Comparison of ENCODE assay signal across 29 mouse cellular contexts in genomic region chr13:108039375-108039774, GRCm38 (mm10). TPM values are rescaled to one million over a fixed set of nuclear protein-coding genes. Genes with fewer than 3 reads are reported as not detected.
DNase-seq lines count a peak whose midpoint lies in the region; ATAC-seq and TF ChIP-seq lines count a peak whose summit lies in the region.
"Had no signal": no experiment of that assay in that cellular context is flagged by ENCODE, and none has a peak within 500 bp of the region (broad histone marks: within the 10 kb centered on the region; RNA-seq: fewer than 3 reads in every experiment).

No protein-coding gene starts in this region.

- no peaks in the 10 kb centered on the region for H3K27me3 ChIP-seq in kidney, embryonic 14.5 days (ENCODE audit: control insufficient read depth, insufficient read depth, low read length)
- no peaks in the 10 kb centered on the region for H3K27me3 ChIP-seq in kidney, embryonic 15.5 days
- H3K27me3 ChIP-seq: limb, embryonic 13.5 days; liver, embryonic 12.5 days; megakaryocyte, embryonic 14.5 days; neural tube, embryonic 13.5 days; stomach, embryonic 15.5 days had no signal

- no peak for TF ChIP-seq CTCF in embryonic fibroblast, embryonic 13.5 days (IDR thresholded peaks at IDR 0.05; ENCODE audit: borderline replicate concordance, insufficient read depth, low read length)

- no peak overlapping the region for H3K27ac ChIP-seq in kidney, embryonic 14.5 days (ENCODE audit: low read depth, low read length)
- peak overlapping the region; percentile 36; the same call in 1 of the 2 replicates for H3K27ac ChIP-seq in embryonic fibroblast, embryonic 13.5 days (ENCODE audit: insufficient read depth, low read length)
- H3K27ac ChIP-seq in kidney, embryonic 15.5 days = 0 out of 2 replicates have a peak overlapping the region, but pooled peaks have one; percentile 14
- H3K27ac ChIP-seq: heart, adult 2 months; limb, embryonic 13.5 days; liver, embryonic 12.5 days; midbrain, embryonic 12.5 days; neural tube, embryonic 13.5 days; stomach, embryonic 15.5 days had no signal

- H3K36me3 ChIP-seq in kidney, embryonic 14.5 days (ENCODE audit: control insufficient read depth, insufficient read depth, low read length) = no peaks in the 10 kb centered on the region
- H3K36me3 ChIP-seq in kidney, embryonic 15.5 days = no peaks in the 10 kb centered on the region
- H3K36me3 ChIP-seq: limb, embryonic 13.5 days; liver, embryonic 12.5 days; midbrain, embryonic 12.5 days; neural tube, embryonic 13.5 days; stomach, embryonic 15.5 days had no signal

- 51% methylated on average over 6 of the region's 6 CpGs for WGBS in kidney, embryonic 14.5 days
- WGBS in kidney, embryonic 15.5 days = 49% methylated on average over 6 of the region's 6 CpGs

- no peak overlapping the region for H3K4me2 ChIP-seq in kidney, embryonic 14.5 days (replicated peaks; ENCODE audit: low read depth, low read length)
- no peak overlapping the region for H3K4me2 ChIP-seq in kidney, embryonic 15.5 days
- H3K4me2 ChIP-seq: limb, embryonic 13.5 days; liver, embryonic 12.5 days; midbrain, embryonic 12.5 days; neural tube, embryonic 13.5 days; stomach, embryonic 15.5 days had no signal

- peak; percentile 82 for DNase-seq in kidney, adult 11 months
- DNase-seq in kidney, postnatal 25 days = peak; percentile 52 to 72
- DNase-seq in lung, postnatal 14 days = no peak
- DNase-seq in liver = no peak
- no peak for DNase-seq in testis, postnatal 14 days (ENCODE audit: low spot score)
- DNase-seq: adrenal gland, adult 8-10 months; cerebellum, adult 11 months; cerebellum, adult 9-10 months; cerebellum, postnatal 36 days; gastrocnemius, postnatal 36 days; heart, adult 2 months; layer of hippocampus, adult 9-11 months; liver, postnatal 0 days; lung, postnatal 4 days; right cerebral cortex, postnatal 25 days; thymus, postnatal 14 days had no signal

- no peak for ATAC-seq in kidney, embryonic 14.5 days (ENCODE audit: low FRiP score, low TSS enrichment)
- no peak for ATAC-seq in kidney, embryonic 15.5 days (replicated peaks; ENCODE audit: low FRiP score)
- ATAC-seq: activated CD4-positive, CD25-positive, alpha-beta regulatory T cell, adult 4 months; forebrain, embryonic 14.5 days; hindbrain, embryonic 16.5 days; liver, embryonic 12.5 days; liver, postnatal 0 days had no signal

- no peak for TF ChIP-seq POLR2A in embryonic fibroblast, embryonic 13.5 days (IDR thresholded peaks at IDR 0.05; ENCODE audit: low read depth, low read length)

- no peaks in the 10 kb centered on the region for H3K9me3 ChIP-seq in kidney, embryonic 14.5 days (ENCODE audit: control insufficient read depth, low read length)
- no peaks in the 10 kb centered on the region for H3K9me3 ChIP-seq in kidney, embryonic 15.5 days (replicated peaks)
- H3K9me3 ChIP-seq: G1E; limb, embryonic 13.5 days; liver, embryonic 12.5 days; megakaryocyte, embryonic 14.5 days; midbrain, embryonic 12.5 days; neural tube, embryonic 13.5 days; stomach, embryonic 15.5 days had no signal

- H3K9ac ChIP-seq in kidney, embryonic 14.5 days (ENCODE audit: low read depth, low read length) = no peak overlapping the region
- H3K9ac ChIP-seq in kidney, embryonic 15.5 days = no peak overlapping the region
- H3K9ac ChIP-seq: limb, embryonic 13.5 days; liver, embryonic 12.5 days; liver, postnatal 0 days; midbrain, embryonic 12.5 days; neural tube, embryonic 13.5 days; stomach, embryonic 15.5 days had no signal

- H3K4me1 ChIP-seq in kidney, embryonic 14.5 days (ENCODE audit: control insufficient read depth, insufficient read depth, low read length) = peaks cover 20% of the 10 kb centered on the region
- peaks cover 16% of the 10 kb centered on the region for H3K4me1 ChIP-seq in embryonic fibroblast, embryonic 13.5 days (ENCODE audit: control insufficient read depth, insufficient read depth, low read length)
- peaks cover 33% of the 10 kb centered on the region for H3K4me1 ChIP-seq in kidney, embryonic 15.5 days

- H3K4me3 ChIP-seq in kidney, embryonic 14.5 days (ENCODE audit: low read length) = no peak overlapping the region
- H3K4me3 ChIP-seq in embryonic fibroblast, embryonic 13.5 days (ENCODE audit: insufficient read depth, low read length) = no peak overlapping the region
- no peak overlapping the region for H3K4me3 ChIP-seq in kidney, embryonic 15.5 days (replicated peaks)
- H3K4me3 ChIP-seq: heart, adult 2 months; limb, embryonic 13.5 days; liver, embryonic 12.5 days; megakaryocyte, embryonic 14.5 days; midbrain, embryonic 12.5 days; neural tube, embryonic 13.5 days; stomach, embryonic 15.5 days had no signal

RNA-seq across cellular contexts. Expression of gene Smim15, which starts 4.9 kb away (rescaled TPM):
- 82.1 and 89.5 TPM in 2 replicates for polyA plus RNA-seq in kidney, embryonic 14.5 days (2014; fragmentation: Nextera tagmentation; extraction: Ambion mirVana)
- polyA plus RNA-seq in embryonic fibroblast, embryonic 13.5 days (2011; ENCODE audit: insufficient read length, low read depth, missing spikeins) = 109 and 139 TPM in 2 replicates
- 76.2 and 79.8 TPM in 2 replicates for polyA plus RNA-seq in kidney, embryonic 15.5 days (2015; fragmentation: Nextera tagmentation; extraction: Ambion mirVana)

Comparison
In these comparisons a context has a peak if more than half of its experiments do, and no peak if none do; other contexts are left out.
1. DNase-seq: peak in kidney, adult 11 months (single experiment) and kidney, postnatal 25 days (2 of 2); none in lung, postnatal 14 days (single experiment), liver (single experiment) and testis, postnatal 14 days (single experiment).